Mouse (Mus musculus) heart, adult 9 months (tissue): ENCODE measurements around the gene Amer1.

Experiments used
- DNase-seq, 2 experiments: peaks; one replicate each; pipeline ENCODE4 v3.0.0; 2022; ENCODE audit warnings: low spot score in 2 of 2

Amer1 gene

GRCm38 (mm10) chrX:95444776-95445111 is at the start of gene Amer1:
Gene Amer1, minus strand, starts transcription at chrX:95444872.
- peak; percentile 93 to 95 for DNase-seq

- DNase-seq: no peak
These were observed 12.5 kb upstream of the Amer1 start for GRCm38 (mm10) chrX:95457166-95457565.

- no peak for DNase-seq
These were observed 1.2 kb upstream of the Amer1 start for GRCm38 (mm10) chrX:95445866-95446265.

- DNase-seq: no peak
These were observed 469 bp upstream of the Amer1 start for GRCm38 (mm10) chrX:95445141-95445540.

- peak; percentile 24 to 58 for DNase-seq
These were observed 535 bp downstream of the Amer1 start for GRCm38 (mm10) chrX:95443898-95444775.

GRCm38 (mm10) chrX:95443390-95443789 is 1.3 kb downstream of the Amer1 start:
- DNase-seq: peak; percentile 0 to 14

GRCm38 (mm10) chrX:95442261-95442660 is 2.4 kb downstream of the Amer1 start:
- DNase-seq: no peak

- no peak for DNase-seq
These were observed 3.4 kb downstream of the Amer1 start for GRCm38 (mm10) chrX:95441290-95441689.

GRCm38 (mm10) chrX:95438491-95438890 is 6.2 kb downstream of the Amer1 start:
- no peak for DNase-seq

GRCm38 (mm10) chrX:95437236-95437635 is 7.4 kb downstream of the Amer1 start:
- peak; percentile 2 to 40 for DNase-seq

- DNase-seq: no peak
These were observed 71.6 kb downstream of the Amer1 start for GRCm38 (mm10) chrX:95373101-95373500.
